Mouse (Mus musculus) liver, embryonic 11.5 days (tissue): ENCODE measurements around the gene Gm3476. TPM values are rescaled to one million over a fixed set of nuclear protein-coding genes. Genes with fewer than 3 reads are reported as not detected.

Experiments
- polyA plus RNA-seq: library from polyadenylated mRNA; unstranded; fragments of >200 nt; fragmentation: Nextera tagmentation; extraction: Ambion mirVana; gene quantifications from 2 replicates; pipeline ENCODE4 v1.2.1, GENCODE M21; 2014

Gene Gm3476
- polyA plus RNA-seq, 1 experiment from 2014 or later, result not detected

Other genes with a start within 250 kb of the Gm3476 start
- 0.16 TPM in 1 of 2 replicates, not detected in the other for gene Gm8237, start 245.4 kb downstream of the Gm3476 start, polyA plus RNA-seq
- 0.08 and 0.29 TPM in 2 replicates for gene Gm3248, start 164.1 kb downstream of the Gm3476 start, polyA plus RNA-seq
- not detected in 2 replicates for gene Gm3453, start 146.7 kb downstream of the Gm3476 start, polyA plus RNA-seq
- gene Gm6337, start 67.5 kb downstream of the Gm3476 start, polyA plus RNA-seq, result not detected in 2 replicates
- 0.59 TPM in 1 of 2 replicates, not detected in the other for gene Gm8206, start 31.9 kb downstream of the Gm3476 start, polyA plus RNA-seq
- 0.43 and 0.73 TPM in 2 replicates for gene Gm3468, start 17.1 kb downstream of the Gm3476 start, polyA plus RNA-seq
- not detected in 2 replicates for gene Gm21560, start 93.5 kb upstream of the Gm3476 start, polyA plus RNA-seq
- gene Gm3411, start 161.4 kb upstream of the Gm3476 start, polyA plus RNA-seq, result 0.21 and 0.25 TPM in 2 replicates
- not detected in 2 replicates for gene Gm21103, start 179.0 kb upstream of the Gm3476 start, polyA plus RNA-seq
- not detected in 2 replicates for gene Gm3618, start 217.9 kb upstream of the Gm3476 start, polyA plus RNA-seq